Mouse (Mus musculus) CH12.LX (cell line): ENCODE data around the gene Actr1a. TPM values are rescaled to one million over a fixed set of nuclear protein-coding genes. Genes with fewer than 3 reads are reported as not detected.

Experiments
- DNase-seq: peaks from one replicate; pipeline ENCODE4 v3.0.0-alpha.2; 2013; ENCODE audit errors: extremely low read depth
- H3K27ac ChIP-seq: 2 replicates; pipeline ENCODE4 v1.5.1; 2012; ENCODE audit warnings: low read depth, mild to moderate bottlenecking, control low read depth, moderate library complexity; ENCODE audit not compliant: insufficient read depth
- H3K27me3 ChIP-seq: replicated peaks from 2 replicates; pipeline ENCODE3; 2012; ENCODE audit warnings: inconsistent platforms
- H3K36me3 ChIP-seq, 2 experiments: replicated peaks in 1 of 2; 2 replicates each; pipeline versions ENCODE3 to v1.6.1; 2012; ENCODE audit warnings: inconsistent platforms in 1 of 2, low read length in 1 of 2, mild to moderate bottlenecking in 1 of 2, mixed read lengths in 1 of 2, moderate library complexity in 1 of 2; ENCODE audit not compliant: control insufficient read depth in 1 of 2, insufficient read depth in 1 of 2
- H3K4me1 ChIP-seq, 2 experiments: 2 replicates each; pipeline ENCODE4 v1.6.1; 2012; ENCODE audit warnings: inconsistent platforms in 1 of 2, moderate library complexity in 1 of 2; ENCODE audit not compliant: insufficient read depth in 2 of 2, control insufficient read depth in 1 of 2
- H3K4me2 ChIP-seq: 2 replicates; pipeline ENCODE4 v1.6.1; 2012; ENCODE audit warnings: low read depth, mild to moderate bottlenecking, control low read depth; ENCODE audit not compliant: poor library complexity, insufficient read depth, severe bottlenecking
- H3K4me3 ChIP-seq, 3 experiments: fragments of 150-350 bp in 1 of 3; sonication (generic) in 1 of 3; replicated peaks in 1 of 3; 2 replicates each; pipeline versions ENCODE3 to v1.5.1; 2011 to 2012; ENCODE audit warnings: low read depth in 2 of 3, low read length in 2 of 3, mild to moderate bottlenecking in 2 of 3, moderate library complexity in 2 of 3, control low read depth in 1 of 3, improper control_type of control experiment in 1 of 3, inconsistent platforms in 1 of 3, mixed read lengths in 1 of 3; ENCODE audit not compliant: poor library complexity in 1 of 3
- H3K79me2 ChIP-seq: replicated peaks from 2 replicates; pipeline ENCODE4 v1.6.1; 2012; ENCODE audit warnings: mild to moderate bottlenecking, moderate library complexity; ENCODE audit not compliant: control insufficient read depth, poor library complexity, insufficient read depth, severe bottlenecking; ENCODE audit errors: extremely low read depth
- H3K9ac ChIP-seq: 2 replicates; pipeline ENCODE4 v1.6.1; 2012; ENCODE audit warnings: low read depth, mild to moderate bottlenecking, control low read depth, moderate library complexity; ENCODE audit not compliant: insufficient read depth
- H3K9me3 ChIP-seq: replicated peaks from 2 replicates; pipeline ENCODE3; 2012; ENCODE audit warnings: low read length, inconsistent platforms, mixed read lengths
- BHLHE40 ChIP-seq: IDR thresholded peaks from 2 replicates; pipeline ENCODE4 v1.6.1; 2011; ENCODE audit warnings: mild to moderate bottlenecking, low read depth, low read length, improper control_type of control experiment
- CHD2 ChIP-seq: IDR thresholded peaks from 2 replicates; pipeline ENCODE4 v1.6.1; 2011; ENCODE audit warnings: low read length, improper control_type of control experiment
- CTCF ChIP-seq, 2 experiments: IDR thresholded peaks in 1 of 2; conservative IDR thresholded peaks in 1 of 2; 2 replicates each; pipeline ENCODE4 v1.5.1; 2011 to 2012; ENCODE audit warnings: low read depth in 2 of 2, low read length in 2 of 2, improper control_type of control experiment in 1 of 2, inconsistent platforms in 1 of 2, mild to moderate bottlenecking in 1 of 2, moderate library complexity in 1 of 2
- E2F4 ChIP-seq: IDR thresholded peaks from 2 replicates; pipeline ENCODE4 v1.6.1; 2011; ENCODE audit warnings: low read depth, low read length, improper control_type of control experiment; ENCODE audit not compliant: insufficient replicate concordance
- ELF1 ChIP-seq: IDR thresholded peaks from 2 replicates; pipeline ENCODE4 v1.6.1; 2014; ENCODE audit warnings: low read depth, mild to moderate bottlenecking, inconsistent platforms, low read length, improper control_type of control experiment
- EP300 ChIP-seq: IDR thresholded peaks from 2 replicates; pipeline ENCODE4 v1.6.1; 2011; ENCODE audit warnings: low read length, improper control_type of control experiment
- ETS1 ChIP-seq: conservative IDR thresholded peaks from 2 replicates; pipeline ENCODE4 v1.6.1; 2012; ENCODE audit warnings: low read depth, mild to moderate bottlenecking, inconsistent platforms, low read length, improper control_type of control experiment, moderate library complexity
- GABPA ChIP-seq: IDR thresholded peaks from 2 replicates; pipeline ENCODE4 v1.6.1; 2012; ENCODE audit warnings: low read depth, low read length, improper control_type of control experiment, inconsistent platforms; ENCODE audit not compliant: insufficient replicate concordance
- HCFC1 ChIP-seq: IDR thresholded peaks from 2 replicates; pipeline ENCODE4 v1.6.1; 2012; ENCODE audit warnings: low read depth, mild to moderate bottlenecking, inconsistent platforms, low read length, improper control_type of control experiment
- JUN ChIP-seq: IDR thresholded peaks from 2 replicates; pipeline ENCODE4 v1.6.1; 2011; ENCODE audit warnings: low read depth, mild to moderate bottlenecking, low read length, improper control_type of control experiment, moderate library complexity; ENCODE audit not compliant: insufficient read depth
- JUND ChIP-seq: conservative IDR thresholded peaks from 2 replicates; pipeline ENCODE4 v1.6.1; 2011; ENCODE audit warnings: low read depth, low read length, improper control_type of control experiment
- KAT2A ChIP-seq: IDR thresholded peaks from 2 replicates; pipeline ENCODE4 v1.6.1; 2012; ENCODE audit warnings: low read length, improper control_type of control experiment, inconsistent platforms; ENCODE audit not compliant: insufficient replicate concordance
- MAFK ChIP-seq: IDR thresholded peaks from 2 replicates; pipeline ENCODE4 v1.6.1; 2011; ENCODE audit warnings: low read length, improper control_type of control experiment; ENCODE audit not compliant: insufficient replicate concordance
- MAZ ChIP-seq: IDR thresholded peaks from 2 replicates; pipeline ENCODE4 v1.6.1; 2012; ENCODE audit warnings: low read depth, mild to moderate bottlenecking, inconsistent platforms, low read length, improper control_type of control experiment, moderate library complexity
- MEF2A ChIP-seq: IDR thresholded peaks from 2 replicates; pipeline ENCODE4 v1.6.1; 2014; ENCODE audit warnings: low read depth, mild to moderate bottlenecking, inconsistent platforms, low read length, improper control_type of control experiment, borderline replicate concordance
- MXI1 ChIP-seq: IDR thresholded peaks from 2 replicates; pipeline ENCODE4 v1.6.1; 2011; ENCODE audit warnings: mild to moderate bottlenecking, low read depth, low read length, improper control_type of control experiment
- MYC ChIP-seq: IDR thresholded peaks from 2 replicates; pipeline ENCODE4 v1.6.1; 2011; ENCODE audit warnings: low read depth, mild to moderate bottlenecking, improper control_type of control experiment, low read length
- NELFE ChIP-seq: IDR thresholded peaks from 2 replicates; pipeline ENCODE4 v1.6.1; 2011; ENCODE audit warnings: low read depth, low read length, improper control_type of control experiment
- NRF1 ChIP-seq: IDR thresholded peaks from 2 replicates; pipeline ENCODE4 v1.6.1; 2014; ENCODE audit warnings: low read depth, mild to moderate bottlenecking, inconsistent platforms, low read length, improper control_type of control experiment, moderate library complexity
- PAX5 ChIP-seq: IDR thresholded peaks from 2 replicates; pipeline ENCODE4 v1.6.1; 2012; ENCODE audit warnings: low read length, inconsistent platforms, mixed read lengths
- POLR2AphosphoS2 ChIP-seq: IDR thresholded peaks from 2 replicates; pipeline ENCODE4 v1.6.1; 2011; ENCODE audit warnings: low read depth, low read length, improper control_type of control experiment
- RCOR1 ChIP-seq: conservative IDR thresholded peaks from 2 replicates; pipeline ENCODE4 v1.6.1; 2012; ENCODE audit warnings: low read depth, mild to moderate bottlenecking, inconsistent platforms, low read length, improper control_type of control experiment
- SIN3A ChIP-seq: IDR thresholded peaks from 2 replicates; pipeline ENCODE4 v1.6.1; 2012; ENCODE audit warnings: low read length, improper control_type of control experiment, inconsistent platforms
- SMC3 ChIP-seq: IDR thresholded peaks from 2 replicates; pipeline ENCODE4 v1.6.1; 2011; ENCODE audit warnings: low read depth, low read length, improper control_type of control experiment
- TBP ChIP-seq: conservative IDR thresholded peaks from 2 replicates; pipeline ENCODE4 v1.6.1; 2011; ENCODE audit warnings: low read depth, low read length, improper control_type of control experiment
- USF2 ChIP-seq: conservative IDR thresholded peaks from 2 replicates; pipeline ENCODE4 v1.6.1; 2011; ENCODE audit warnings: low read depth, low read length, improper control_type of control experiment
- ZC3H11A ChIP-seq: IDR thresholded peaks from 2 replicates; pipeline ENCODE4 v1.6.1; 2012; ENCODE audit warnings: low read depth, mild to moderate bottlenecking, inconsistent platforms, low read length, improper control_type of control experiment
- ZKSCAN1 ChIP-seq: IDR thresholded peaks from 2 replicates; pipeline ENCODE4 v1.6.1; 2012; ENCODE audit warnings: low read depth, inconsistent platforms, low read length, improper control_type of control experiment, borderline replicate concordance
- ZMIZ1 ChIP-seq: IDR thresholded peaks from 2 replicates; pipeline ENCODE4 v1.6.1; 2012; ENCODE audit warnings: low read depth, mild to moderate bottlenecking, inconsistent platforms, low read length, improper control_type of control experiment
- ZNF384 ChIP-seq: IDR thresholded peaks from 2 replicates; pipeline ENCODE4 v1.6.1; 2012; ENCODE audit warnings: low read depth, low read length, improper control_type of control experiment, inconsistent platforms
- dilution Hi-C: fragments of 300-500 bp; cut with MboI; formaldehyde crosslinking; loops from 2 replicates; pipeline ENCODE4 v1.14.3; 2020; ENCODE audit warnings: low sequenced_read_pairs; ENCODE audit not compliant: extremely low pct_unique_long_range_greater_than_20kb, extremely low pct_ligation_motif_present
- in situ Hi-C: fragments of 300-500 bp; cut with MboI; formaldehyde crosslinking; loops from 3 replicates; pipeline ENCODE4 v1.14.3; 2019; ENCODE audit warnings: low sequenced_read_pairs, low pct_ligation_motif_present, low pct_unique_long_range_greater_than_20kb, mixed read lengths
- polyA plus RNA-seq: library from polyadenylated mRNA; unstranded; fragments of >175 nt; gene quantifications from 2 replicates; pipeline ENCODE4 v1.2.1, GENCODE M21; 2012; ENCODE audit warnings: low read depth; ENCODE audit not compliant: insufficient read length
- total RNA-seq, 2 experiments: library from RNA; depleted of rRNA; stranded (reverse); fragments of 300-350 nt in 1 of 2; fragments of >200 nt in 1 of 2; gene quantifications; 2 replicates each; pipeline ENCODE4 v1.2.3; 2012 to 2014

Gene Actr1a
- total and polyA plus RNA-seq, 3 experiments: 69.4 to 88.4 (median 75.7) TPM

- Histone ChIP-seq H3K4me1 (peaks cover 2 to 15% of the 10 kb centered on the region in 2 experiments; a peak in 3 of 4 replicates), H3K36me3 (peaks cover 0 to 2% of the 10 kb centered on the region in 2 experiments), H3K79me2 (no peaks in the 10 kb centered on the region), H3K4me3 (peak overlapping the region; percentile 53 to 84 (median 82)), H3K4me2 (peak overlapping the region; percentile 95), H3K27ac (no peak overlapping the region), H3K9ac (peak overlapping the region; percentile 82), H3K9me3 (no peaks in the 10 kb centered on the region), H3K27me3 (no peaks in the 10 kb centered on the region)
- in situ Hi-C loops: no loop called here
- no peak for TF ChIP-seq USF2
- TF ChIP-seq BHLHE40: 0 out of 2 replicates have a peak, but pooled peaks have one; percentile 5
- dilution Hi-C loops: no loop called here
- DNase-seq: no peak
Measured at GRCm38 (mm10) chr19:46349550-46349949, 46.0 kb downstream of the Actr1a start.

GRCm38 (mm10) chr19:46348761-46349458 lies 46.6 kb downstream of the Actr1a start:
- peak; percentile 68 for DNase-seq
- no peak overlapping the region for H3K27ac ChIP-seq
- dilution Hi-C loops: no loop called here
- no peak for TF ChIP-seq PAX5
- TF ChIP-seq TBP: 0 out of 2 replicates have a peak, but pooled peaks have one; percentile 19
- TF ChIP-seq MYC: 0 out of 2 replicates have a peak, but pooled peaks have one; percentile 2
- TF ChIP-seq NELFE: peak; percentile 84
- no peak for TF ChIP-seq CTCF (conservative IDR thresholded peaks at IDR 0.05 in 1 of 2, IDR thresholded peaks at IDR 0.05 in 1 of 2; ENCODE audit: low read depth in 2 of 2, low read length in 2 of 2)
- TF ChIP-seq ZNF384: no peak
- TF ChIP-seq MAFK: no peak
- TF ChIP-seq MAZ: no peak
- no peak; the same call in 1 of the 2 replicates for TF ChIP-seq CHD2
- no peak for TF ChIP-seq JUN
- TF ChIP-seq POLR2AphosphoS2: peak; percentile 79; the same call in 1 of the 2 replicates
- TF ChIP-seq KAT2A: 0 out of 2 replicates have a peak, but pooled peaks have one; percentile 35
- no peak for TF ChIP-seq BHLHE40
- no peak; the same call in 1 of the 2 replicates for TF ChIP-seq SMC3
- TF ChIP-seq RCOR1: no peak
- peak; percentile 84 for TF ChIP-seq NRF1
- TF ChIP-seq ETS1: no peak
- TF ChIP-seq GABPA: no peak
- TF ChIP-seq MEF2A: 0 out of 2 replicates have a peak, but pooled peaks have one; percentile 13
- no peak for TF ChIP-seq ZKSCAN1
- TF ChIP-seq E2F4: no peak
- TF ChIP-seq ZMIZ1: peak; percentile 93
- no peak for TF ChIP-seq ZC3H11A
- TF ChIP-seq MXI1: peak; percentile 85; the same call in 1 of the 2 replicates
- no peak for TF ChIP-seq EP300
- peak; percentile 66 for TF ChIP-seq SIN3A
- TF ChIP-seq ELF1: 0 out of 2 replicates have a peak, but pooled peaks have one; percentile 24
- TF ChIP-seq JUND: no peak
- peak; percentile 38 for TF ChIP-seq HCFC1
- TF ChIP-seq USF2: no peak

More at GRCm38 (mm10) chr19:46348761-46349458, 46.6 kb downstream of the Actr1a start:
- Histone ChIP-seq H3K9ac (peak overlapping the region; percentile 82), H3K4me3 (peak overlapping the region; percentile 53 to 84 (median 82)), H3K36me3 (peaks cover 0 to 2% of the 10 kb centered on the region in 2 experiments), H3K4me1 (peaks cover 2 to 21% of the 10 kb centered on the region in 2 experiments; a peak in 3 of 4 replicates), H3K79me2 (no peaks in the 10 kb centered on the region), H3K27me3 (no peaks in the 10 kb centered on the region), H3K9me3 (no peaks in the 10 kb centered on the region), H3K4me2 (peak overlapping the region; percentile 95)
- in situ Hi-C loops: no loop called here
